Mouse (Mus musculus) layer of hippocampus, adult 6 months (tissue): ENCODE results near the gene Trim56. TPM values are rescaled to one million over a fixed set of nuclear protein-coding genes. Genes with fewer than 3 reads are reported as not detected.

Experiments used
- long read RNA-seq, 2 experiments: library from polyadenylated mRNA; unstranded; transcript quantifications; one replicate each; pipeline ENCODE4 v2.0.0; 2019 to 2020
- polyA plus RNA-seq: library from polyadenylated mRNA; unstranded; fragments of <200 nt; fragmentation: Nextera tagmentation; gene quantifications from 2 replicates; pipeline ENCODE4 v1.2.3, GENCODE M21; 2021

The Trim56 gene
- polyA plus RNA-seq = 1.9 and 2.0 TPM in 2 replicates
- long read RNA-seq, experiment 1, partial matches to known transcripts = 0 of 2 reads
- long read RNA-seq, experiment 1, other reads (novel, unspliced or antisense) = 1 of 2 reads
- long read RNA-seq, experiment 2, partial matches to known transcripts = 0 of 2 reads
- long read RNA-seq, experiment 2, other reads (novel, unspliced or antisense) = 2 of 2 reads

GRCm38 (mm10) chr5:137115866-137116847 lies at the start of gene Trim56:
Gene Trim56 (minus strand): TSS chr5:137116209.

GRCm38 (mm10) chr5:137149272-137149882 lies 33.4 kb upstream of the Trim56 start, which contains the start of gene Muc3:
Gene Muc3 (minus strand): TSS chr5:137149322.

GRCm38 (mm10) chr5:137072079-137072960 lies 43.7 kb downstream of the Trim56 start, which contains the start of gene Serpine1:
Gene Serpine1 (minus strand): TSS chr5:137072268.

Other genes with a start within 250 kb of the Trim56 start
- gene Col26a1, start 233.0 kb downstream of the Trim56 start, polyA plus RNA-seq = 0.24 and 0.30 TPM in 2 replicates
- gene Ift22, start 208.1 kb downstream of the Trim56 start, polyA plus RNA-seq = 87.2 and 103 TPM in 2 replicates
- gene Fis1, start 162.9 kb downstream of the Trim56 start, polyA plus RNA-seq = 555 and 578 TPM in 2 replicates
- gene Cldn15, start 149.6 kb downstream of the Trim56 start, polyA plus RNA-seq = not detected in 2 replicates
- gene Plod3, start 129.2 kb downstream of the Trim56 start, polyA plus RNA-seq = 19.9 and 21.9 TPM in 2 replicates
- 203 and 207 TPM in 2 replicates for gene Znhit1, start 128.2 kb downstream of the Trim56 start, polyA plus RNA-seq
- 13.6 and 22.1 TPM in 2 replicates for gene Vgf, start 89.8 kb downstream of the Trim56 start, polyA plus RNA-seq
- gene Ap1s1, start 70.1 kb downstream of the Trim56 start, polyA plus RNA-seq = 543 and 570 TPM in 2 replicates
- gene Serpine1, start 43.9 kb downstream of the Trim56 start, polyA plus RNA-seq = not detected in 2 replicates
- gene Muc3, start 33.1 kb upstream of the Trim56 start, polyA plus RNA-seq = not detected in 2 replicates
- gene Muc3a, start 96.2 kb upstream of the Trim56 start, polyA plus RNA-seq = 0.21 and 0.26 TPM in 2 replicates
- gene Ache, start 171.3 kb upstream of the Trim56 start, polyA plus RNA-seq = 38.1 and 39.5 TPM in 2 replicates
- gene Ufsp1, start 178.4 kb upstream of the Trim56 start, polyA plus RNA-seq = 13.6 and 13.9 TPM in 2 replicates
- 17.5 and 19.5 TPM in 2 replicates for gene Srrt, start 191.5 kb upstream of the Trim56 start, polyA plus RNA-seq
- gene Trip6, start 198.2 kb upstream of the Trim56 start, polyA plus RNA-seq = 4.1 and 4.5 TPM in 2 replicates
- gene Slc12a9, start 217.4 kb upstream of the Trim56 start, polyA plus RNA-seq = 5.0 and 5.7 TPM in 2 replicates
- 1.3 TPM in 2 replicates for gene Ephb4, start 233.9 kb upstream of the Trim56 start, polyA plus RNA-seq